Mouse (Mus musculus) bone marrow macrophage, adult 2 months (primary cell): ENCODE measurements around the gene Agtr1a. TPM values are rescaled to one million over a fixed set of nuclear protein-coding genes. Genes with fewer than 3 reads are reported as not detected.

Source experiments
- H3K27ac ChIP-seq: 2 replicates; pipeline ENCODE4 v1.5.1; 2012; ENCODE audit warnings: low read depth, low read length; ENCODE audit not compliant: insufficient read depth
- H3K4me1 ChIP-seq: 2 replicates; pipeline ENCODE4 v1.6.1; 2012; ENCODE audit warnings: low read length; ENCODE audit not compliant: control insufficient read depth, insufficient read depth
- H3K4me3 ChIP-seq: 2 replicates; pipeline ENCODE4 v1.5.1; 2012; ENCODE audit warnings: mild to moderate bottlenecking, low read length, moderate library complexity; ENCODE audit not compliant: insufficient read depth
- CTCF ChIP-seq: IDR thresholded peaks from 2 replicates; pipeline ENCODE4 v1.5.1; 2012; ENCODE audit warnings: low read depth, mild to moderate bottlenecking, low read length, moderate library complexity
- POLR2A ChIP-seq: IDR thresholded peaks from 2 replicates; pipeline ENCODE4 v1.6.1; 2012; ENCODE audit warnings: mild to moderate bottlenecking, low read depth, low read length, borderline replicate concordance
- polyA plus RNA-seq: library from polyadenylated mRNA; stranded (reverse); fragments of >200 nt; gene quantifications from 2 replicates; pipeline ENCODE4 v1.2.4, GENCODE M21; 2012; ENCODE audit not compliant: missing spikeins, insufficient read depth, insufficient read length

Gene Agtr1a
- polyA plus RNA-seq = not detected in 2 replicates

DNA sequence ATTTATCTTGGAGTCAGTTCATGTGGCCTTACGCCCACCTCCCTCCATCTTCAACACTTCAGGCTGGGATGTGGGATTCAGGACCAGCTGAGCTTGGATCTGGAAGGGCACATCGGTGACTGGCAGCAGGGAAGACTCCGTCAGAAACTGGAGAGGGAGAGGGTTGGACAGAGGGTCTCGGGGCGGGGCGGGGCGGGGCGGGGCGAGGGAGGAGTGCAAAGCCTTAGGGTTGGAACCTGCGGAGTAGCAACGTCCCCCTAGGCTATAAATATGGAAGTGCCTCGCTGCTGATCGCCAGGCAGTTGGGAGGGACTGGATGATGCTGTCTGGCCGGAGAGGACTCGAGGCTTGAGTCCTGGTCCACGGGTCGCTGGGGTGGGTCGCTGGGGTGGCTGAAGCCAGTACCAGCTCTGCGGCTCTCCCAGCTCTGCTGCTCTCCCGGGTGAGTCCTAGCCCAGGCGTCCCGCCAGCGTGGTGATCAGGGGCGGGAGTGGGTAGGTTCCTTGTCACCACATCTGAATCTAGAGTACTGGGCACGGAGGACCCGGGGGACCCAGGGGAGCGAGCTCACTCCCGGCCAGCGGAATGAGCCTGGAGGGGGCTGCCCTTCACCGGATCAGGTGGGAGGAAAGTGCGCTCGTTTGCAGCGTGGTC lies at the start of gene Agtr1a:
Gene Agtr1a (plus strand): TSS at position 294 of the 654 bp plus-strand sequence.
- TF ChIP-seq CTCF = no peak
- no peak for TF ChIP-seq POLR2A
- Histone ChIP-seq H3K4me3 (no peak within 1 kb of the TSS), H3K4me1 (no peaks in the 10 kb centered on the region), H3K27ac (no peak within 1 kb of the TSS)

DNA sequence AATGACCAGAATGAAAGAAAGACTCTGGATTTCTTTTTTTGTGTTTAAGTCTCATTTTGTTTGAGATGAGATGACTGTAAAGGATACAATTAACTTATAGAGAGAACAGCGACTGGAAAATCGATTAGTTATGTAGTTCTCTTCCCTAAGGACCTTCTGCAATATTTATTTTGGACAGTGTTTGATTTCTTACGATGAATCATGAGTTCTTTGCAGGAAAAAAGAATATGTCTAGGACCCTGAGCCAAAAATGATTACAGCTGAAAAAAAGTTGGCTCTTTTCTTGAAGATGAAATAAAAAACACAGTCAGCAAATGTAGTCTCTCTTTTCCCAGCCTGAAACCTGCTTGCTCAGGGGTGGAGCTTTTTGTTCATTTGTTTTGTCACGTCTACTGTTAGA lies 26.0 kb upstream of the Agtr1a start:
- H3K27ac ChIP-seq = no peak overlapping the region
- no peak overlapping the region for H3K4me3 ChIP-seq
- H3K4me1 ChIP-seq = no peaks in the 10 kb centered on the region
- no peak for TF ChIP-seq CTCF
- TF ChIP-seq POLR2A = no peak

DNA sequence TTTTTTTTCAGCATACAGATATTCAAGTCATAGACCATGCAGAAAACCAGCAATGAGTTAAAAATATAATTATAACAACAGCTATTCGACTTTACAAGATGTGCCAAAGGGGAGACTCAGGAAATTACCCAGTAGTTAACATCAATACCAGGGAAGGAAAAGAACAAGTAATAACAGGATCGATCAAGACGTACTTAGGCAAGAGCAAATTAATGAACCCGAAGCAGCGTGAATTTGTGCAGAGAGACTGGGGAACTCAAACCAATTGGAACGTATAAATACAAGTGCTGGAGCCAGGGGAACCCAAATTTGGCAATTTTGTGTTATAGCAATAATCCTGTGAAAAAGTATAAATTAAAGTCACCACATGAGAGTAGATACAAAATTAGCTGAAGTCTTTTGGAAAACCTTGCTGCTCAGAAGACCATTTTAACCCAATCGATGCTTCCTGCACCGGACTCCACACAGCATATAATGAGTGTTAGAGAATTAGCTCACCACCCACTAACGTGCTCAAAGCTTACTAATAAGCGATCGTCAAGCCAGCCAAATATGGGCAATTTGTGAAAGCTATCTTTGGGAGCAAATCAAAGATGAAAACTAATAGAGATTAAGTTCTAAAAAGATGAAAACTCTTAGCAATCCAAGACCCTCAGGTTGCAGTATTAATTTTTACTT lies 11.4 kb upstream of the Agtr1a start:
- Histone ChIP-seq H3K27ac (no peak overlapping the region), H3K4me1 (no peaks in the 10 kb centered on the region), H3K4me3 (no peak overlapping the region)
- TF ChIP-seq POLR2A (no peak), CTCF (no peak)

DNA sequence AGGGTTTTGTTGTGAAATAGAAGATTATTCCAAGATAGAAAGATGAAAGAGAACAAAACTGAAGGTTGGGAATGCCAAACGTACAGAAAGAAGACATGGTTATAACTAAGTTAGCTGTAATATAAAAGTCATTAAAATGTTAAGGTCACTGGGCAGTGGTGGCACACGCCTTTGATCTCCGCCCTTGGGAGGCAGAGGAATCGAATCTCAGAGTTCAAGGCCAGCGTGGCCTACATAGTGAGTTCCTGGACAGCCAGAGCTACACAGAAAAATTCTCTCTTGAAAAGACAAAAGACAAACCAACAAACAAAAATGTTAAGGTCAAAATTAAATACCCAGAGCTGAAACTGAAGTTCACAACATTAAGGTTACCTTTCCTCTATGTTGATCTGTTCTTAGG lies 5.2 kb upstream of the Agtr1a start:
- no peak overlapping the region for H3K27ac ChIP-seq
- H3K4me3 ChIP-seq = no peak overlapping the region
- H3K4me1 ChIP-seq = no peaks in the 10 kb centered on the region
- no peak for TF ChIP-seq POLR2A
- no peak for TF ChIP-seq CTCF

DNA sequence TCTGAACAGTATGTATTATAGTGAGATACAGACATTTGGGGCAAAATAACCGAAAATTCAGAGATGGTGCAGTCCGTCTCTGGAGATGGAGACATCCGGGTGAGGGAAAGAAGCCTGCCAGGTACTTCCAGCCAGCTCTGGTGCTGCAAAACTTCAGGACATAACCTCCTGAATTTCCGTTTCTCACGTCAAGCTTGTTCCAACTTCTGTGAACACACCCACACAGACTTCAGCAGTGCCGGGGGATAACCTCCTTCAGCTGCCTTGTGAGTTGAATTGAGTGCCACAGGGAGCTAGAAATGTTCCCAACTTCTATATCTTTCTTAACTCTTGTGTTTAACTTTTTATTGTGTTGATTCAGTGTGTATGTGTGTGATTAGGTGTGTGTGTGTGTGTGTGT lies 4.4 kb upstream of the Agtr1a start:
- Histone ChIP-seq H3K4me1 (no peaks in the 10 kb centered on the region), H3K27ac (no peak overlapping the region), H3K4me3 (no peak overlapping the region)
- TF ChIP-seq CTCF (no peak), POLR2A (no peak)

DNA sequence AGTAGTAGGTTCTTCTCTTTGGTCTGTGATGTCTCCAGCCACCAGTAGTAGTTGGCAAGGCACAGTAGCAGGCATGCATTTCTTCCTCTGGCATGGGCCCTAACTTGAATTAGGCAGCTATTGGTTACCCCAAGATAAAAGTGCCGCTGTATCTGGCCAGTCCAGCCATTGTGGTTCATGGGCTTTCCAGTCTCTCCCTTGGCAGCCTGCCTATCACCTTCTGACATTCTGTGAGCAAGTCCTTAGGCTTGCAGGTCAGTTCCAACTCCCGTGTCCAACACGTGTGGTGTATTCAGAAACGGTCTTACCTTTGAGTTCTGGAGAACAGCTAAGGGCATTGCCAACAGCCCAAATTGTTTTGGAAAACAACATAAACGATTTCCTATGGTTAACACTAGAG lies 3.7 kb upstream of the Agtr1a start:
- no peak overlapping the region for H3K4me3 ChIP-seq
- H3K27ac ChIP-seq = no peak overlapping the region
- H3K4me1 ChIP-seq = no peaks in the 10 kb centered on the region
- TF ChIP-seq CTCF = no peak
- TF ChIP-seq POLR2A = no peak

DNA sequence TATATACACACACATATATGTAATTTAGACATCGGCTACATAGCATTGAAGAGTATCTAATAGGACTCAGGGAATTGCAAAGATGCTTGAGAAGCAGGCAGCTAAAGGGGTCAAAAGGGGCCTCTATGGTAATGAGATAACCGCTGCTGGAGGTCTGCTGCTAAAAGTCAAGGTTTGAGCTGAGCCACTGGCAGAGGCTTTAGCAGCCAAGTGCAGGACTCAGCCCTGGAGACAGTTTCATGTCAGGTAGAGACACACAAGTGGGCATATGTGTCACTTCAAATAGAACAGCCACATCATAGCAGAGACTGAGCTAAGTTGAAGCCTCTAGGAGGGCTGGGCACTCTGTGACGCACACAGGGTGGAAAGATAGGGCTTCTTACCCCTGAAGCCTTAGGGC lies 1.6 kb upstream of the Agtr1a start:
- no peak for TF ChIP-seq POLR2A
- TF ChIP-seq CTCF = no peak
- H3K4me1 ChIP-seq = no peaks in the 10 kb centered on the region
- no peak overlapping the region for H3K27ac ChIP-seq
- no peak overlapping the region for H3K4me3 ChIP-seq

DNA sequence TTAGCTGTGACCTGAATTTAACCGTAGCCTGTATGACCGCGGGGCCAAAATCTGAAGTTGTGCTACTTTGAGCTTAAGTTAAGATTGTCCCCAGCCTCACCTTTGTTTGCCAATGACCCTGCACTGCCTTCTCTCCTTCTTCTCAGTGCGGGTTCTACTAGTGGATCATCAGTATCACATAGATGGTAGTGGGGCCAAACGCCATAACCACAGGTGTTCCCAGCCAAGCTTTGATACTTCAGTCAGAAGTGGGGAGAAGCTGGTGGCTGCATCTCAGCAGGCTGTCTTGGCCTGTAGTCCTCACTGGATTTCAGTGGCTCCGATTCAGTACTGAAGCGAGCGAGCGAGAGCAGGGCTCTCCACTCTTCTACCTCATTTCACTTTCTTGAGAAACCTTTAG lies 672 bp downstream of the Agtr1a start:
- TF ChIP-seq POLR2A (no peak), CTCF (no peak)
- Histone ChIP-seq H3K4me1 (no peaks in the 10 kb centered on the region), H3K27ac (no peak overlapping the region), H3K4me3 (no peak overlapping the region)

DNA sequence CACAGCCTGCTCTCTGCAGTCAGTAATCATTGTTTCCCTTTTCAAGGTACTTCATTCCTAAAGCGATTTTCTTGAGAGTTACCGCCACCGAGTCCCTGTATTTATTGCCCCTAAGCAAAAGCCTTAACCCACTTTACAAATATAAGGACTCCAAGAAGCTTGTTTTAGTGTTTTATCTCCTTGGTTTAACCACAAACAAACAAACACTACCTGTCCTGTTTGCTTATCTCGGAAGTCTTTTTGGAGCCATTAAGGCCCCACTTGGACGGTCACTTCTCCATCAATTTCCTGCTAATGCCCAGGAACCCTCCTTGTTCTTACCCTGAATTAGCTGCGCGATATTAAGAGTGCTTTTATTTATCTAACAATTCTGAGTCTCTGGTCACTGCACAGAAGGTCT lies 1.4 kb downstream of the Agtr1a start:
- no peak overlapping the region for H3K4me3 ChIP-seq
- no peak overlapping the region for H3K27ac ChIP-seq
- TF ChIP-seq POLR2A (no peak), CTCF (no peak)
- no peaks in the 10 kb centered on the region for H3K4me1 ChIP-seq

DNA sequence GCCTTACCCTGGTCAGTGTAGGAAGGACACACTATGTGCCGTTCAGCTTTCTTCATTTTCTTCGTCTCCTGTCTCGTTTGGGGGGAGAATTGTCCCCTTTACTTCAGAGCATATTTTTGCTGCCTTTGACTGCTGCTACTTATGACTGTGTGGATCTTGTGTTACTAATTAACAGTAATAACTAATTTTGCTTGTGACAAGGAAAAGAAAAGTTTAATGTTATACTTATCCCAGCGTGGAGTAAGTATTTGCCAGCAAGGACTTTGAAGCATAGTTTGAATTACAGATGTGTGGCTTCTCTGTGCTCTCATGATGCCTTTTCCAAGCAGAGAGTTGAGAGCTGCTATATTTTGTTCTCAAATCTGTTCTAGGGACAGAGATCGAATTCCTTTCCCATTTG lies 2.3 kb downstream of the Agtr1a start:
- Histone ChIP-seq H3K4me1 (no peaks in the 10 kb centered on the region), H3K4me3 (no peak overlapping the region), H3K27ac (no peak overlapping the region)
- TF ChIP-seq CTCF = no peak
- TF ChIP-seq POLR2A = no peak
